Mouse (Mus musculus) cortical plate, adult 2 months (tissue): ENCODE results near the gene Sash3.

Experiments used
- CTCF ChIP-seq: fragments of 200-500 bp; IDR thresholded peaks from 2 replicates; pipeline ENCODE4 v1.5.1; 2011; ENCODE audit warnings: mild to moderate bottlenecking, control low read depth, low read length; ENCODE audit not compliant: insufficient read depth; ENCODE audit errors: extremely low read depth
- POLR2A ChIP-seq: fragments of 200-500 bp; IDR thresholded peaks from 2 replicates; pipeline ENCODE4 v1.6.1; 2011; ENCODE audit warnings: mild to moderate bottlenecking, low read length, control low read depth; ENCODE audit not compliant: insufficient read depth; ENCODE audit errors: extremely low read depth

- TF ChIP-seq POLR2A (no peak), CTCF (no peak)
These were observed 43.0 kb upstream of the Sash3 start for GRCm38 (mm10) chrX:48103256-48103655.
